Mouse (Mus musculus) urinary bladder, adult 2 months (tissue): ENCODE data around the gene Ccm2. TPM values are rescaled to one million over a fixed set of nuclear protein-coding genes. Genes with fewer than 3 reads are reported as not detected.

ENCODE experiments used
- DNase-seq: peaks from one replicate; pipeline ENCODE4 v3.0.0; 2022; ENCODE audit warnings: low spot score
- polyA plus RNA-seq: library from polyadenylated mRNA; depleted of rRNA; stranded (reverse); fragments of >200 nt; gene quantifications from 2 replicates; pipeline ENCODE4 v1.2.3, GENCODE M21; 2012

Ccm2 gene
- polyA plus RNA-seq, 1 experiment: 77.6 TPM

- DNase-seq: no peak
Observed at GRCm38 (mm10) chr11:6603887-6604603, 57.4 kb downstream of the Ccm2 start.

GRCm38 (mm10) chr11:6604604-6604936 lies 57.9 kb downstream of the Ccm2 start:
- no peak for DNase-seq

- DNase-seq: no peak
Observed at GRCm38 (mm10) chr11:6605021-6605481, 58.4 kb downstream of the Ccm2 start.

GRCm38 (mm10) chr11:6605491-6606399 lies 59.1 kb downstream of the Ccm2 start, which contains the start of gene Nacad:
Gene Nacad, minus strand, starts transcription at chr11:6606053.
- no peak for DNase-seq

GRCm38 (mm10) chr11:6615250-6616205 lies 68.8 kb downstream of the Ccm2 start:
- no peak for DNase-seq

GRCm38 (mm10) chr11:6623704-6624103 lies 77.0 kb downstream of the Ccm2 start:
- DNase-seq: no peak

- DNase-seq: no peak
Observed at GRCm38 (mm10) chr11:6624619-6625382, 78.1 kb downstream of the Ccm2 start.

GRCm38 (mm10) chr11:6625478-6626387 lies 79.0 kb downstream of the Ccm2 start, which contains the start of gene Tbrg4:
Gene Tbrg4, minus strand, starts transcription at chr11:6626067.
- DNase-seq: peak; percentile 91

GRCm38 (mm10) chr11:6626388-6626772 lies 79.7 kb downstream of the Ccm2 start:
- no peak for DNase-seq

- DNase-seq: no peak
Observed at GRCm38 (mm10) chr11:6627731-6628130, 81.0 kb downstream of the Ccm2 start.

- no peak for DNase-seq
Observed at GRCm38 (mm10) chr11:6628568-6628967, 81.9 kb downstream of the Ccm2 start.

GRCm38 (mm10) chr11:6629655-6630054 lies 83.0 kb downstream of the Ccm2 start:
- DNase-seq: no peak

- no peak for DNase-seq
Observed at GRCm38 (mm10) chr11:6636150-6636549, 89.5 kb downstream of the Ccm2 start.

GRCm38 (mm10) chr11:6638537-6638936 lies 91.8 kb downstream of the Ccm2 start, which contains the start of gene Wap:
Gene Wap, minus strand, starts transcription at chr11:6638637.
- DNase-seq: no peak

- no peak for DNase-seq
Observed at GRCm38 (mm10) chr11:6639072-6639471, 92.4 kb downstream of the Ccm2 start.

GRCm38 (mm10) chr11:6644566-6644965 lies 97.9 kb downstream of the Ccm2 start:
- no peak for DNase-seq
